Mouse (Mus musculus) kidney, postnatal 0 days (tissue): ENCODE measurements at regions not wholly inside any gene's neighbourhood (a gene's known extent, or its start where the extent isn't known, plus 50 kb on each side); places are given as distances from the start of the nearest gene placed in this dataset.

Experiments used
- ATAC-seq: fragments of 200-750 bp; cut with Nextera tagmentation; replicated peaks from 2 replicates; pipeline ENCODE4 v1.8.0; 2017; ENCODE audit warnings: low read depth, moderate number of reproducible peaks, moderate TSS enrichment, moderate library complexity; ENCODE audit not compliant: low FRiP score
- DNase-seq: peaks from one replicate; pipeline ENCODE4 v3.0.0-alpha.2; 2016; ENCODE audit warnings: low spot score
- H3K27ac ChIP-seq: fragments of 300-500 bp; sonication (generic); 2 replicates; pipeline ENCODE4 v1.5.1; 2014; ENCODE audit warnings: mild to moderate bottlenecking
- H3K27me3 ChIP-seq: fragments of 300-500 bp; sonication (generic); 2 replicates; pipeline ENCODE4 v1.6.1; 2014; ENCODE audit warnings: low read length, mixed read lengths; ENCODE audit not compliant: insufficient read depth
- H3K36me3 ChIP-seq: fragments of 300-500 bp; sonication (generic); 2 replicates; pipeline ENCODE4 v1.6.1; 2014; ENCODE audit warnings: low read length, mixed read lengths; ENCODE audit not compliant: insufficient read depth
- H3K4me1 ChIP-seq: fragments of 300-500 bp; sonication (generic); replicated peaks from 2 replicates; pipeline ENCODE4 v1.6.1; 2014; ENCODE audit warnings: antibody characterized with exemption, low read length, mixed read lengths; ENCODE audit not compliant: insufficient read depth
- H3K4me2 ChIP-seq: fragments of 300-500 bp; sonication (generic); 2 replicates; pipeline ENCODE4 v1.6.1; 2014; ENCODE audit warnings: mild to moderate bottlenecking, low read length, moderate library complexity, mixed read lengths
- H3K4me3 ChIP-seq: fragments of 300-500 bp; sonication (generic); replicated peaks from 2 replicates; pipeline ENCODE4 v1.5.1; 2014; ENCODE audit warnings: low read depth, low read length
- H3K9ac ChIP-seq: fragments of 300-500 bp; sonication (generic); 2 replicates; pipeline ENCODE4 v1.6.1; 2014; ENCODE audit warnings: low read depth, low read length
- H3K9me3 ChIP-seq: fragments of 300-500 bp; sonication (generic); replicated peaks from 2 replicates; pipeline ENCODE4 v1.6.1; 2016; ENCODE audit warnings: low read length, inconsistent platforms, mixed read lengths
- CTCF ChIP-seq: IDR thresholded peaks from 2 replicates; pipeline ENCODE4 v1.5.1; 2016; ENCODE audit warnings: antibody characterized with exemption, low read depth, mild to moderate bottlenecking, moderate library complexity
- WGBS: fragments of 180-500 bp; shearing (Covaris S2); extraction: QIAGEN DNeasy Blood & Tissue Kit; methylation state at CpG from one replicate; pipeline ENCODE4 v1.1.7; 2014; 5-methylcytosine and 5-hydroxymethylcytosine counted together

GRCm38 (mm10) chr10:118087570-118088340, 53.9 kb upstream of the Mdm1 start:
- WGBS, result 26% methylated on average over 12 of the region's 12 CpGs
- H3K36me3 ChIP-seq, result no peaks in the 10 kb centered on the region
- H3K4me2 ChIP-seq, result no peak overlapping the region
- DNase-seq (peak; percentile 31), ATAC-seq (no peak)
- H3K27me3 ChIP-seq, result no peaks in the 10 kb centered on the region
- no peaks in the 10 kb centered on the region for H3K9me3 ChIP-seq
- no peaks in the 10 kb centered on the region for H3K4me1 ChIP-seq
- H3K27ac ChIP-seq, result no peak overlapping the region
- TF ChIP-seq CTCF, result no peak
- no peak overlapping the region for H3K4me3 ChIP-seq
- H3K9ac ChIP-seq, result no peak overlapping the region

- H3K27ac ChIP-seq, result no peak overlapping the region
- no peak for TF ChIP-seq CTCF
- H3K9me3 ChIP-seq, result no peaks in the 10 kb centered on the region
- no peaks in the 10 kb centered on the region for H3K27me3 ChIP-seq
- no peak overlapping the region for H3K4me2 ChIP-seq
- H3K9ac ChIP-seq, result no peak overlapping the region
- DNase-seq (no peak), ATAC-seq (no peak)
- H3K36me3 ChIP-seq, result no peaks in the 10 kb centered on the region
- no peaks in the 10 kb centered on the region for H3K4me1 ChIP-seq
- no peak overlapping the region for H3K4me3 ChIP-seq
- 54% methylated on average over 2 of the region's 2 CpGs for WGBS
These were observed 53.1 kb upstream of the Mdm1 start for GRCm38 (mm10) chr10:118088499-118088898.

GRCm38 (mm10) chr10:118089879-118090278, 51.7 kb upstream of the Mdm1 start:
- Histone ChIP-seq H3K9ac (no peak overlapping the region), H3K4me1 (no peaks in the 10 kb centered on the region), H3K36me3 (no peaks in the 10 kb centered on the region), H3K4me3 (no peak overlapping the region), H3K9me3 (no peaks in the 10 kb centered on the region), H3K4me2 (no peak overlapping the region), H3K27me3 (no peaks in the 10 kb centered on the region), H3K27ac (no peak overlapping the region)
- whole genome bisulfite sequencing, result 85% methylated on average over 6 of the region's 6 CpGs
- DNase-seq (no peak), ATAC-seq (no peak)
- no peak for TF ChIP-seq CTCF

- Histone ChIP-seq H3K9ac (no peak overlapping the region), H3K4me3 (no peak overlapping the region), H3K4me1 (no peaks in the 10 kb centered on the region), H3K9me3 (no peaks in the 10 kb centered on the region), H3K36me3 (no peaks in the 10 kb centered on the region), H3K27me3 (no peaks in the 10 kb centered on the region), H3K4me2 (no peak overlapping the region), H3K27ac (no peak overlapping the region)
- DNase-seq, result no peak
- ATAC-seq, result no peak
- no peak for TF ChIP-seq CTCF
- WGBS, result 89% methylated on average over 12 of the region's 12 CpGs
These were observed 50.1 kb upstream of the Mdm1 start for GRCm38 (mm10) chr10:118091476-118091875.
